8 mouse cellular contexts compared by ENCODE assay signal in genomic region chr9:114639186-114639748, GRCm38 (mm10). TPM values are rescaled to one million over a fixed set of nuclear protein-coding genes. Genes with fewer than 3 reads are reported as not detected.
A peak's percentile ranks its signal among the peaks of the same experiment; 100 is the strongest.
DNase-seq lines count a peak whose midpoint lies in the region; ATAC-seq lines count a peak whose summit lies in the region.

No protein-coding gene starts in this region.

- H3K4me2 ChIP-seq in kidney, embryonic 16.5 days (replicated peaks; ENCODE audit: low read depth, low read length): peak overlapping the region; percentile 86
- H3K4me2 ChIP-seq in forebrain, embryonic 12.5 days: peak overlapping the region; percentile 91
- H3K4me2 ChIP-seq in liver, embryonic 15.5 days: peak overlapping the region; percentile 85

- no peak for ATAC-seq in kidney, embryonic 16.5 days (ENCODE audit: low FRiP score, low TSS enrichment)
- no peak for ATAC-seq in forebrain, embryonic 12.5 days (ENCODE audit: low FRiP score)
- peak; percentile 6 for ATAC-seq in liver, embryonic 15.5 days (ENCODE audit: insufficient read depth)
- no peak for ATAC-seq in megakaryocyte progenitor cell, adult 5-6 weeks (replicated peaks; ENCODE audit: poor library complexity)

- peak overlapping the region; percentile 82 for H3K9ac ChIP-seq in kidney, embryonic 16.5 days (replicated peaks; ENCODE audit: low read length)
- H3K9ac ChIP-seq in forebrain, embryonic 12.5 days: peak overlapping the region; percentile 79
- peak overlapping the region; percentile 77 for H3K9ac ChIP-seq in liver, embryonic 15.5 days

- no peaks in the 10 kb centered on the region for H3K36me3 ChIP-seq in kidney, embryonic 16.5 days (ENCODE audit: insufficient read depth, low read length)
- peaks cover 8% of the 10 kb centered on the region; the same call in 1 of the 2 replicates for H3K36me3 ChIP-seq in forebrain, embryonic 12.5 days (replicated peaks)
- no peaks in the 10 kb centered on the region; the same call in 1 of the 2 replicates for H3K36me3 ChIP-seq in liver, embryonic 15.5 days (replicated peaks)

- H3K4me3 ChIP-seq in kidney, embryonic 16.5 days (ENCODE audit: low read length): peak overlapping the region; percentile 82
- H3K4me3 ChIP-seq in forebrain, embryonic 12.5 days (replicated peaks): peak overlapping the region; percentile 89
- peak overlapping the region; percentile 86 for H3K4me3 ChIP-seq in liver, embryonic 15.5 days (replicated peaks)

- H3K4me1 ChIP-seq in kidney, embryonic 16.5 days (ENCODE audit: insufficient read depth, low read length): peaks cover 11% of the 10 kb centered on the region
- peaks cover 20% of the 10 kb centered on the region for H3K4me1 ChIP-seq in forebrain, embryonic 12.5 days
- peaks cover 31% of the 10 kb centered on the region for H3K4me1 ChIP-seq in liver, embryonic 15.5 days (replicated peaks)

- DNase-seq in kidney, adult 18-20 months: no peak
- peak; percentile 16 for DNase-seq in MEL-GATA-1-ER (ENCODE audit: extremely low read depth, low read depth)
- no peak for DNase-seq in ovary, postnatal 10 days (ENCODE audit: low spot score)
- DNase-seq in right cerebral cortex, postnatal 25 days: no peak

- 12% methylated on average over 18 of the region's 18 CpGs for WGBS in kidney, embryonic 16.5 days
- WGBS in forebrain, embryonic 12.5 days: 15% methylated on average over 18 of the region's 18 CpGs
- WGBS in liver, embryonic 15.5 days (ENCODE audit: insufficient replicate concordance): 11% methylated on average over 18 of the region's 18 CpGs

- peaks cover 10% of the 10 kb centered on the region for H3K27me3 ChIP-seq in kidney, embryonic 16.5 days (ENCODE audit: insufficient read depth, low read length)
- H3K27me3 ChIP-seq in forebrain, embryonic 12.5 days: peaks cover 16% of the 10 kb centered on the region
- H3K27me3 ChIP-seq in liver, embryonic 15.5 days: peaks cover 19% of the 10 kb centered on the region

- H3K27ac ChIP-seq in kidney, embryonic 16.5 days (ENCODE audit: low read length): peak overlapping the region; percentile 87
- peak overlapping the region; percentile 83 for H3K27ac ChIP-seq in forebrain, embryonic 12.5 days
- peak overlapping the region; percentile 82 for H3K27ac ChIP-seq in liver, embryonic 15.5 days (replicated peaks)

- no peaks in the 10 kb centered on the region for H3K9me3 ChIP-seq in kidney, embryonic 16.5 days (ENCODE audit: low read length)
- no peaks in the 10 kb centered on the region for H3K9me3 ChIP-seq in forebrain, embryonic 12.5 days
- no peaks in the 10 kb centered on the region for H3K9me3 ChIP-seq in liver, embryonic 15.5 days (replicated peaks)

RNA-seq across cellular contexts. Expression of gene Cnot10, which starts 0.7 kb away (rescaled TPM):
- polyA plus RNA-seq in kidney, embryonic 16.5 days (2015; fragmentation: Nextera tagmentation; extraction: Ambion mirVana): 73.9 and 74.3 TPM in 2 replicates
- 67.9 and 70.6 TPM in 2 replicates for polyA plus RNA-seq in forebrain, embryonic 12.5 days (2016; fragmentation: Nextera tagmentation; extraction: Ambion mirVana)
- polyA plus RNA-seq in liver, embryonic 15.5 days (2015; fragmentation: Nextera tagmentation; extraction: Ambion mirVana): 22.8 and 24.9 TPM in 2 replicates
- total RNA-seq in megakaryocyte progenitor cell, adult 5-6 weeks (2015): 23.3 and 23.7 TPM in 2 replicates
- 48.1 and 55.7 TPM in 2 replicates for total RNA-seq in megakaryocyte progenitor cell, adult 5-6 weeks (2017)

RNA-seq across cellular contexts. Expression of gene Dync1li1, which starts 49.3 kb away (rescaled TPM):
- polyA plus RNA-seq in kidney, embryonic 16.5 days (2015; fragmentation: Nextera tagmentation; extraction: Ambion mirVana): 45.7 and 61.2 TPM in 2 replicates
- 101 and 104 TPM in 2 replicates for polyA plus RNA-seq in forebrain, embryonic 12.5 days (2016; fragmentation: Nextera tagmentation; extraction: Ambion mirVana)
- 20.9 and 21.9 TPM in 2 replicates for polyA plus RNA-seq in liver, embryonic 15.5 days (2015; fragmentation: Nextera tagmentation; extraction: Ambion mirVana)
- 28.5 and 29.1 TPM in 2 replicates for total RNA-seq in megakaryocyte progenitor cell, adult 5-6 weeks (2015)
- 47.4 and 50.9 TPM in 2 replicates for total RNA-seq in megakaryocyte progenitor cell, adult 5-6 weeks (2017)
